Mouse (Mus musculus) embryonic facial prominence, embryonic 15.5 days (tissue): Measurements from ENCODE around the gene Arhgap25. TPM values are rescaled to one million over a fixed set of nuclear protein-coding genes. Genes with fewer than 3 reads are reported as not detected.

ENCODE experiments used
- ATAC-seq: fragments of 200-750 bp; cut with Nextera tagmentation; 2 replicates; pipeline ENCODE4 v1.8.0; 2017; ENCODE audit warnings: low read depth, moderate TSS enrichment; ENCODE audit not compliant: insufficient number of reproducible peaks, low FRiP score, low TSS enrichment
- H3K27ac ChIP-seq: fragments of 300-500 bp; sonication (generic); replicated peaks from 2 replicates; pipeline ENCODE4 v1.5.1; 2015; ENCODE audit warnings: mild to moderate bottlenecking, inconsistent platforms
- H3K27me3 ChIP-seq: fragments of 300-500 bp; sonication (generic); 2 replicates; pipeline ENCODE4 v1.6.1; 2015; ENCODE audit warnings: inconsistent platforms
- H3K36me3 ChIP-seq: fragments of 300-500 bp; sonication (generic); 2 replicates; pipeline ENCODE4 v1.6.1; 2015; ENCODE audit warnings: mild to moderate bottlenecking, inconsistent platforms
- H3K4me1 ChIP-seq: fragments of 300-500 bp; sonication (generic); 2 replicates; pipeline ENCODE4 v1.6.1; 2015; ENCODE audit warnings: inconsistent platforms
- H3K4me2 ChIP-seq: fragments of 300-500 bp; sonication (generic); replicated peaks from 2 replicates; pipeline ENCODE4 v1.6.1; 2015; ENCODE audit warnings: mild to moderate bottlenecking, inconsistent platforms
- H3K4me3 ChIP-seq: fragments of 300-500 bp; sonication (generic); replicated peaks from 2 replicates; pipeline ENCODE4 v1.5.1; 2015; ENCODE audit warnings: mild to moderate bottlenecking, inconsistent platforms
- H3K9ac ChIP-seq: fragments of 300-500 bp; sonication (generic); 2 replicates; pipeline ENCODE4 v1.6.1; 2015; ENCODE audit warnings: inconsistent platforms
- H3K9me3 ChIP-seq: fragments of 300-500 bp; sonication (generic); replicated peaks from 2 replicates; pipeline ENCODE4 v1.6.1; 2016; ENCODE audit warnings: inconsistent platforms
- WGBS: fragments of 180-500 bp; shearing (Covaris S2); methylation state at CpG from one replicate; pipeline ENCODE4 v1.1.7; 2015; 5-methylcytosine and 5-hydroxymethylcytosine counted together
- polyA plus RNA-seq: library from polyadenylated mRNA; unstranded; fragments of >200 nt; fragmentation: Nextera tagmentation; extraction: Ambion mirVana; gene quantifications from 2 replicates; pipeline ENCODE4 v1.2.1, GENCODE M21; 2015

Gene Arhgap25
- polyA plus RNA-seq, 1 experiment from 2014 or later, result 8.3 TPM

DNA sequence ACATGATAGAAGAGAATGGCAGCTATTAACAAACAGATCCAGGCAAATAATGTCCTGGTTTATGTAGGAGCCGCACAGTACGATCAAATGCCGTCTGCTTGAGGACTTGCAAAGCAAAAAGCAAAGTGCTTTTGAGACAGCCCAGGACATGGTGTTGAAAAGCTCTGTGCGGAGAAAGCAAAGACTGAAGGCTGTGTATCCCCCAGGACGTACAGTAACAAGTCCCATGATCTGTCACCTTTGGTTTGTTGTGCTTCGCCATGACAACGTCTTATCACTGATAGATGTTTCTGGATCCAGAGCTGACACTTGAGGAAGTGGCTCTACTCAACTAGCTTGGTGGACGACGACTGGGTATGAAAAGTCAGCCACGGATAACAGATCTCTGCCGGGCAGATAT is 89.8 kb downstream of the Arhgap25 start:
- Histone ChIP-seq H3K4me3 (no peak overlapping the region), H3K27me3 (no peaks in the 10 kb centered on the region), H3K4me1 (no peaks in the 10 kb centered on the region), H3K9me3 (no peaks in the 10 kb centered on the region), H3K9ac (no peak overlapping the region), H3K27ac (no peak overlapping the region), H3K36me3 (no peaks in the 10 kb centered on the region), H3K4me2 (no peak overlapping the region)
- WGBS, result 86% methylated on average over 11 of the region's 11 CpGs
- ATAC-seq, result no peak

DNA sequence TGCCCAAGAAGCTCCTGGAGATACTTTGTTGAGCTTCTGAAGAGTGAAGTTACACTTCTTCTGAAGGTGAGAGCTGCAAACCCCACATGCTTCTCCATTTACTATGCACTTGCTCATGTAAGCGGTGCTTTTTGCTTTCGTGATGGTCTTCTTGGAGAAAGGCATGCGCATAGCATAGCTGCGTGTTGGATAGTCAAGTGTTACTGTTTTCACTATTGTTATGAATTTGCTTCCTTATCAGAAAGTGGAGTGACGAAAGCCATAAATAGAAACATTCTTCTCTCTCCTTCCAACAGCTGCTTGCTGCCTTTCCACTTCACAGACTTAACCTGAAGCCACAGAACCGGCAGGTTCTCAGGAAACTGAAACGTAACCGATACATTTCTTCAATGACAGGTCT is 96.3 kb downstream of the Arhgap25 start:
- H3K9ac ChIP-seq, result no peak overlapping the region
- H3K4me3 ChIP-seq, result no peak overlapping the region
- no peaks in the 10 kb centered on the region for H3K27me3 ChIP-seq
- H3K27ac ChIP-seq, result no peak overlapping the region
- no peak for ATAC-seq
- no peaks in the 10 kb centered on the region for H3K36me3 ChIP-seq
- no peaks in the 10 kb centered on the region for H3K4me1 ChIP-seq
- 79% methylated on average over 8 of the region's 8 CpGs for WGBS
- H3K4me2 ChIP-seq, result no peak overlapping the region
- H3K9me3 ChIP-seq, result no peaks in the 10 kb centered on the region

- H3K4me1 ChIP-seq, result no peaks in the 10 kb centered on the region
- H3K4me2 ChIP-seq, result no peak overlapping the region
- no peaks in the 10 kb centered on the region for H3K36me3 ChIP-seq
- 79% methylated on average over 3 of the region's 3 CpGs for WGBS
- H3K9me3 ChIP-seq, result no peaks in the 10 kb centered on the region
- H3K27ac ChIP-seq, result no peak overlapping the region
- no peaks in the 10 kb centered on the region for H3K27me3 ChIP-seq
- H3K9ac ChIP-seq, result no peak overlapping the region
- ATAC-seq, result no peak
- no peak overlapping the region for H3K4me3 ChIP-seq
These were observed 97.3 kb downstream of the Arhgap25 start for GRCm38 (mm10) chr6:87435791-87436190.

GRCm38 (mm10) chr6:87428487-87429044 is 104.5 kb downstream of the Arhgap25 start, which contains the start of gene Bmp10:
Gene Bmp10 (plus strand): TSS chr6:87428994.
- ATAC-seq, result no peak
- H3K27me3 ChIP-seq, result no peaks in the 10 kb centered on the region
- no peak within 1 kb of the TSS for H3K4me3 ChIP-seq
- H3K4me1 ChIP-seq, result no peaks in the 10 kb centered on the region
- H3K36me3 ChIP-seq, result no peaks in the 10 kb centered on the region
- no peak within 1 kb of the TSS for H3K4me2 ChIP-seq
- H3K9ac ChIP-seq, result no peak within 1 kb of the TSS
- H3K9me3 ChIP-seq, result no peaks in the 10 kb centered on the region
- H3K27ac ChIP-seq, result no peak within 1 kb of the TSS
- WGBS, result 54% methylated on average over 7 of the region's 7 CpGs

- Histone ChIP-seq H3K4me1 (no peaks in the 10 kb centered on the region), H3K36me3 (no peaks in the 10 kb centered on the region), H3K9ac (no peak overlapping the region), H3K27me3 (no peaks in the 10 kb centered on the region), H3K4me2 (no peak overlapping the region), H3K4me3 (no peak overlapping the region), H3K27ac (no peak overlapping the region), H3K9me3 (no peaks in the 10 kb centered on the region)
- 61% methylated on average over 8 of the region's 8 CpGs for WGBS
- no peak for ATAC-seq
These were observed 105.4 kb downstream of the Arhgap25 start for GRCm38 (mm10) chr6:87427616-87428015.

- Histone ChIP-seq H3K4me3 (no peak overlapping the region), H3K36me3 (no peaks in the 10 kb centered on the region), H3K9me3 (no peaks in the 10 kb centered on the region), H3K27ac (no peak overlapping the region), H3K27me3 (no peaks in the 10 kb centered on the region), H3K4me2 (no peak overlapping the region), H3K4me1 (no peaks in the 10 kb centered on the region), H3K9ac (no peak overlapping the region)
- ATAC-seq, result no peak
- WGBS, result 71% methylated on average over 5 of the region's 5 CpGs
These were observed 106.1 kb downstream of the Arhgap25 start for GRCm38 (mm10) chr6:87426954-87427353.

GRCm38 (mm10) chr6:87424037-87424816 is 108.8 kb downstream of the Arhgap25 start:
- H3K4me3 ChIP-seq, result no peak overlapping the region
- no peak overlapping the region for H3K4me2 ChIP-seq
- no peak overlapping the region for H3K27ac ChIP-seq
- H3K36me3 ChIP-seq, result no peaks in the 10 kb centered on the region
- no peaks in the 10 kb centered on the region for H3K27me3 ChIP-seq
- ATAC-seq, result no peak
- H3K4me1 ChIP-seq, result no peaks in the 10 kb centered on the region
- no peak overlapping the region for H3K9ac ChIP-seq
- WGBS, result 63% methylated on average over 19 of the region's 19 CpGs
- no peaks in the 10 kb centered on the region for H3K9me3 ChIP-seq

DNA sequence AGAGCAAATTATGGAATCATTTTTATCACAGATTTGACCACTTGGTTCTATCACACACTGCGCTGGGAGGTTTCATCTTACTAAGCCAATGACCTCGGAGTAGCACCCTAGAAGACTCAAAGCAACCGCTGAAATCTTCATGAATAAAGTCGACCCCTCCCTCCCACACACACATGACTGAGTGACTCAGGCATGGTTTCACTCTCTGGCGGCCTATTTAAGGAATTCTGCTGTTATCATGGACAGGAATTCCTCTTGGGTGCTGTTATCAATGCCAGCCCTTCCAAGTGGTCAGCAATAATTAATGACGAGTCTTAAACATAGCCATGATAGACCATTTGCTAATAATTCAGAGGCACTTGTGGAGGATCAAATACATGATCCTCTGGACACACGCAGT is 110.8 kb downstream of the Arhgap25 start:
- whole genome bisulfite sequencing, result 77% methylated on average over 7 of the region's 7 CpGs
- ATAC-seq, result no peak
- Histone ChIP-seq H3K36me3 (no peaks in the 10 kb centered on the region), H3K27ac (no peak overlapping the region), H3K27me3 (no peaks in the 10 kb centered on the region), H3K4me2 (no peak overlapping the region), H3K4me1 (no peaks in the 10 kb centered on the region), H3K9me3 (no peaks in the 10 kb centered on the region), H3K4me3 (no peak overlapping the region), H3K9ac (no peak overlapping the region)

- Histone ChIP-seq H3K36me3 (no peaks in the 10 kb centered on the region), H3K4me2 (no peak overlapping the region), H3K27ac (no peak overlapping the region), H3K9ac (no peak overlapping the region), H3K4me3 (no peak overlapping the region), H3K9me3 (no peaks in the 10 kb centered on the region), H3K27me3 (no peaks in the 10 kb centered on the region), H3K4me1 (no peaks in the 10 kb centered on the region)
- no peak for ATAC-seq
- WGBS, result 31% methylated on average over 3 of the region's 3 CpGs
These were observed 121.0 kb downstream of the Arhgap25 start for GRCm38 (mm10) chr6:87412011-87412410.

Other genes starting within 250 kb of the Arhgap25 start
- gene Antxr1, start 197.4 kb downstream of the Arhgap25 start, polyA plus RNA-seq, result 20.3 and 24.3 TPM in 2 replicates
- gene Gkn1, start 182.3 kb downstream of the Arhgap25 start, polyA plus RNA-seq, result 0.13 TPM in 1 of 2 replicates, not detected in the other
- gene Gkn2, start 159.9 kb downstream of the Arhgap25 start, polyA plus RNA-seq, result not detected in 2 replicates
- gene Gkn3, start 144.3 kb downstream of the Arhgap25 start, polyA plus RNA-seq, result 1.0 and 1.3 TPM in 2 replicates
- gene Bmp10, start 104.3 kb downstream of the Arhgap25 start, polyA plus RNA-seq, result not detected in 2 replicates
- gene Prokr1, start 57.5 kb upstream of the Arhgap25 start, polyA plus RNA-seq, result 7.5 and 7.8 TPM in 2 replicates
- 14.7 and 15.8 TPM in 2 replicates for gene Aplf, start 138.9 kb upstream of the Arhgap25 start, polyA plus RNA-seq
- gene Efcc1, start 197.6 kb upstream of the Arhgap25 start, polyA plus RNA-seq, result 2.2 TPM in 2 replicates
- 0.83 and 0.97 TPM in 2 replicates for gene Gp9, start 244.8 kb upstream of the Arhgap25 start, polyA plus RNA-seq